Comparison of ENCODE assay signal across 20 mouse cellular contexts in the genomic region with DNA sequence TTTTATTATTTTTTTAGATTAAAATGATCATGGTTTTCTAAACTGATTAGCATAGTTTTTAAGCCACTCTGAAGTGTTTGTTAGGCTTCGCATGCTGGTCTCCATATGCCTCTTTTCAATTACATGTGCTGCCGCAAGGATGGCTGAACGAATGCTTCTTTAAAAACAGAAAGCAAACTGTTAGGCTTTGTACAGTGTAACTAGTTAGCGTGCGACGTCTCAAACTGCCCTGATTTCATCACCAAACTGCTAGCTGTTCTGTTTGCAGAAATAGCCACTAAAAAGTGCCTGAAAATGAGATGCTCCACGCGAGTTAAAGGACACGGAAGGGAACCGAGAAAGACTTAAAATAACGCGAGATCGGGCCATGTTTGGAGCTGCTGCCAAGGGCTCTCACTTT.
DNase-seq lines count a peak whose midpoint lies in the region; ATAC-seq and TF ChIP-seq lines count a peak whose summit lies in the region.
"Had no signal": no experiment of that assay in that cellular context is flagged by ENCODE, and none has a peak within 500 bp of the region (broad histone marks: within the 10 kb centered on the region; RNA-seq: fewer than 3 reads in every experiment).

No protein-coding gene starts in this region.

- intact Hi-C loops in left cerebral cortex, adult 2 months (cut with DNase I) = loop anchor here (1.0 to 10.0 kb wide), 3 partner anchors 210 to 543 kb away; no protein-coding TSS in a partner anchor
- intact Hi-C loops in left cerebral cortex, postnatal 4 days (cut with DNase I) = loop anchor here (10.0 kb wide), 1 partner anchor 543 kb away; no protein-coding TSS in a partner anchor
- intact Hi-C loops in left cerebral cortex, postnatal 36 days (cut with DNase I) = loop anchor here (10.0 kb wide), 1 partner anchor 543 kb away; no protein-coding TSS in a partner anchor

- H3K9me3 ChIP-seq in forebrain, postnatal 0 days (ENCODE audit: low read length) = no peaks in the 10 kb centered on the region
- no peaks in the 10 kb centered on the region for H3K9me3 ChIP-seq in hindbrain, embryonic 14.5 days (ENCODE audit: control insufficient read depth, low read length)
- H3K9me3 ChIP-seq: embryonic facial prominence, embryonic 12.5 days; kidney, embryonic 15.5 days had no signal

- TF ChIP-seq POLR2A in lung, adult 2 months (IDR thresholded peaks at IDR 0.05; ENCODE audit: borderline replicate concordance, extremely low read depth, low read depth, low read length) = no peak

- no peak overlapping the region for H3K9ac ChIP-seq in forebrain, postnatal 0 days
- no peak overlapping the region for H3K9ac ChIP-seq in hindbrain, embryonic 14.5 days
- H3K9ac ChIP-seq: embryonic facial prominence, embryonic 12.5 days; kidney, embryonic 15.5 days; liver, postnatal 0 days had no signal

- H3K36me3 ChIP-seq in forebrain, postnatal 0 days (ENCODE audit: insufficient read depth) = no peaks in the 10 kb centered on the region
- H3K36me3 ChIP-seq in hindbrain, embryonic 14.5 days (replicated peaks; ENCODE audit: control insufficient read depth, insufficient read depth) = no peaks in the 10 kb centered on the region
- H3K36me3 ChIP-seq: embryonic facial prominence, embryonic 12.5 days; kidney, embryonic 15.5 days had no signal

- H3K4me1 ChIP-seq in forebrain, postnatal 0 days (ENCODE audit: insufficient read depth) = 0 out of 2 replicates have a peak, but pooled peaks cover 4% of the 10 kb centered on the region
- H3K4me1 ChIP-seq in hindbrain, embryonic 14.5 days (replicated peaks; ENCODE audit: control insufficient read depth, insufficient read depth, low read length) = no peaks in the 10 kb centered on the region
- no peaks in the 10 kb centered on the region for H3K4me1 ChIP-seq in lung, adult 2 months (ENCODE audit: control insufficient read depth, insufficient read depth, low read length)
- H3K4me1 ChIP-seq: embryonic facial prominence, embryonic 12.5 days; kidney, embryonic 15.5 days had no signal

- no peak; the same call in 1 of the 2 replicates for TF ChIP-seq CTCF in left cerebral cortex, adult 2 months (IDR thresholded peaks at IDR 0.05)
- peak; percentile 28; the same call in 1 of the 2 replicates for TF ChIP-seq CTCF in forebrain, postnatal 0 days (IDR thresholded peaks at IDR 0.05; ENCODE audit: low read depth)
- TF ChIP-seq CTCF in lung, adult 2 months (IDR thresholded peaks at IDR 0.05; ENCODE audit: insufficient read depth, low read length) = no peak

- peak overlapping the region; percentile 15; the same call in 1 of the 2 replicates for H3K4me2 ChIP-seq in forebrain, postnatal 0 days (ENCODE audit: low read depth)
- no peak overlapping the region for H3K4me2 ChIP-seq in hindbrain, embryonic 14.5 days (replicated peaks)
- H3K4me2 ChIP-seq: embryonic facial prominence, embryonic 12.5 days; kidney, embryonic 15.5 days had no signal

- 35% methylated on average over 13 of the region's 13 CpGs for WGBS in forebrain, postnatal 0 days
- 87% methylated on average over 13 of the region's 13 CpGs for WGBS in hindbrain, embryonic 14.5 days
- whole genome bisulfite sequencing in lung, adult 2 months = 84% methylated on average over 13 of the region's 13 CpGs

- DNase-seq in left cerebral cortex, adult 2 months (ENCODE audit: extremely low spot score in 1 of 2, low spot score in 2 of 2) = no peak
- no peak for DNase-seq in left cerebral cortex, postnatal 4 days
- DNase-seq in forebrain, postnatal 0 days = peak; percentile 76
- peak; percentile 27 to 45 for DNase-seq in left cerebral cortex, postnatal 36 days (ENCODE audit: low spot score in 2 of 2)
- no peak for DNase-seq in hindbrain, embryonic 14.5 days (ENCODE audit: low spot score)
- DNase-seq in urinary bladder, adult 18-20 months (ENCODE audit: low spot score in 2 of 2) = no peak
- DNase-seq in lung, adult 2 months = no peak
- DNase-seq: adrenal gland, adult 2 months; gastrocnemius, postnatal 36 days; liver; liver, postnatal 0 days; lung, postnatal 14 days; spleen, adult 18-20 months; thymus, adult 2 months had no signal

- H3K4me3 ChIP-seq in left cerebral cortex, adult 2 months = peak overlapping the region; percentile 35
- H3K4me3 ChIP-seq in forebrain, postnatal 0 days (ENCODE audit: low read depth, low read length) = peak overlapping the region; percentile 6; the same call in 1 of the 2 replicates
- no peak overlapping the region for H3K4me3 ChIP-seq in hindbrain, embryonic 14.5 days (replicated peaks; ENCODE audit: low read length)
- no peak overlapping the region for H3K4me3 ChIP-seq in lung, adult 2 months (replicated peaks; ENCODE audit: extremely low read depth, low read depth, low read length)
- H3K4me3 ChIP-seq: embryonic facial prominence, embryonic 12.5 days; erythroblast, embryonic 14.5 days; kidney, embryonic 15.5 days had no signal

- peak; percentile 89 for ATAC-seq in forebrain, postnatal 0 days
- ATAC-seq in hindbrain, embryonic 14.5 days (ENCODE audit: low FRiP score) = no peak
- ATAC-seq: hindbrain, postnatal 0 days; intestine, postnatal 0 days; liver, postnatal 0 days; midbrain, embryonic 16.5 days had no signal

- no peaks in the 10 kb centered on the region for H3K27me3 ChIP-seq in forebrain, postnatal 0 days (ENCODE audit: insufficient read depth, low read length)
- no peaks in the 10 kb centered on the region for H3K27me3 ChIP-seq in hindbrain, embryonic 14.5 days (ENCODE audit: control insufficient read depth, insufficient read depth, low read length)
- H3K27me3 ChIP-seq: embryonic facial prominence, embryonic 12.5 days; kidney, embryonic 15.5 days had no signal

- H3K27ac ChIP-seq in left cerebral cortex, adult 2 months = peak overlapping the region; percentile 77
- H3K27ac ChIP-seq in forebrain, postnatal 0 days (ENCODE audit: low read depth, low read length) = no peak overlapping the region
- H3K27ac ChIP-seq in hindbrain, embryonic 14.5 days = no peak overlapping the region
- H3K27ac ChIP-seq: embryonic facial prominence, embryonic 12.5 days; hindbrain, postnatal 0 days; kidney, embryonic 15.5 days had no signal

Comparison
In these comparisons a context has a peak if more than half of its experiments do, and no peak if none do; other contexts are left out.
1. DNase-seq: peak in forebrain, postnatal 0 days (single experiment) and left cerebral cortex, postnatal 36 days (2 of 2); none in left cerebral cortex, adult 2 months (0 of 2), left cerebral cortex, postnatal 4 days (single experiment), hindbrain, embryonic 14.5 days (single experiment), urinary bladder, adult 18-20 months (0 of 2) and lung, adult 2 months (single experiment).
2. H3K4me3 ChIP-seq: peak in left cerebral cortex, adult 2 months (single experiment) and forebrain, postnatal 0 days (single experiment); none in hindbrain, embryonic 14.5 days (single experiment) and lung, adult 2 months (single experiment).